Mouse (Mus musculus) intestine, embryonic 14.5 days (tissue): ENCODE data around the gene Zfp704. TPM values are rescaled to one million over a fixed set of nuclear protein-coding genes. Genes with fewer than 3 reads are reported as not detected.

Source experiments
- ATAC-seq: fragments of 200-750 bp; cut with Nextera tagmentation; replicated peaks from 2 replicates; pipeline ENCODE4 v1.8.0; 2017; ENCODE audit warnings: low read depth, moderate number of reproducible peaks, moderate TSS enrichment, moderate library complexity; ENCODE audit not compliant: low FRiP score, low TSS enrichment
- DNase-seq: peaks from one replicate; pipeline ENCODE4 v3.0.0-alpha.2; 2018; ENCODE audit warnings: low spot score
- H3K27ac ChIP-seq: fragments of 300-500 bp; sonication (generic); 2 replicates; pipeline ENCODE4 v1.5.1; 2014; ENCODE audit warnings: low read depth, mild to moderate bottlenecking, control low read depth
- H3K27me3 ChIP-seq: fragments of 300-500 bp; sonication (generic); replicated peaks from 2 replicates; pipeline ENCODE4 v1.6.1; 2014; ENCODE audit warnings: low read length, control low read depth; ENCODE audit not compliant: control insufficient read depth, insufficient read depth
- H3K36me3 ChIP-seq: fragments of 300-500 bp; sonication (generic); 2 replicates; pipeline ENCODE4 v1.6.1; 2014; ENCODE audit warnings: low read length, control low read depth; ENCODE audit not compliant: control insufficient read depth, insufficient read depth
- H3K4me1 ChIP-seq: fragments of 300-500 bp; sonication (generic); replicated peaks from 2 replicates; pipeline ENCODE4 v1.6.1; 2014; ENCODE audit warnings: low read length, control low read depth, mixed read lengths; ENCODE audit not compliant: control insufficient read depth, insufficient read depth
- H3K4me2 ChIP-seq: fragments of 300-500 bp; sonication (generic); 2 replicates; pipeline ENCODE4 v1.6.1; 2014; ENCODE audit warnings: low read length
- H3K4me3 ChIP-seq: fragments of 300-500 bp; sonication (generic); 2 replicates; pipeline ENCODE4 v1.5.1; 2014; ENCODE audit warnings: low read depth, low read length, control low read depth, mixed read lengths
- H3K9ac ChIP-seq: fragments of 300-500 bp; sonication (generic); 2 replicates; pipeline ENCODE4 v1.6.1; 2014; ENCODE audit warnings: mild to moderate bottlenecking, low read length
- H3K9me3 ChIP-seq: fragments of 300-500 bp; sonication (generic); 2 replicates; pipeline ENCODE4 v1.6.1; 2016; ENCODE audit warnings: low read length, control low read depth; ENCODE audit not compliant: control insufficient read depth
- WGBS: fragments of 180-500 bp; shearing (Covaris S2); extraction: QIAGEN DNeasy Blood & Tissue Kit; methylation state at CpG from one replicate; pipeline ENCODE4 v1.1.7; 2014; 5-methylcytosine and 5-hydroxymethylcytosine counted together
- polyA plus RNA-seq: library from polyadenylated mRNA; unstranded; fragments of >200 nt; fragmentation: Nextera tagmentation; extraction: Ambion mirVana; gene quantifications from 2 replicates; pipeline ENCODE4 v1.2.1, GENCODE M21; 2014

Zfp704 gene
- polyA plus RNA-seq, 1 experiment from 2014 or later: 9.5 TPM

GRCm38 (mm10) chr3:9523081-9523932 is 86.6 kb downstream of the Zfp704 start:
- peaks cover 33% of the 10 kb centered on the region for H3K4me1 ChIP-seq
- no peaks in the 10 kb centered on the region for H3K36me3 ChIP-seq
- no peak; the same call in 1 of the 2 replicates for ATAC-seq
- 59% methylated on average over 18 of the region's 18 CpGs for WGBS
- DNase-seq: peak; percentile 53
- no peak overlapping the region for H3K27ac ChIP-seq
- no peak overlapping the region for H3K4me2 ChIP-seq
- H3K27me3 ChIP-seq: no peaks in the 10 kb centered on the region
- H3K9ac ChIP-seq: no peak overlapping the region
- H3K4me3 ChIP-seq: no peak overlapping the region
- H3K9me3 ChIP-seq: no peaks in the 10 kb centered on the region

DNA sequence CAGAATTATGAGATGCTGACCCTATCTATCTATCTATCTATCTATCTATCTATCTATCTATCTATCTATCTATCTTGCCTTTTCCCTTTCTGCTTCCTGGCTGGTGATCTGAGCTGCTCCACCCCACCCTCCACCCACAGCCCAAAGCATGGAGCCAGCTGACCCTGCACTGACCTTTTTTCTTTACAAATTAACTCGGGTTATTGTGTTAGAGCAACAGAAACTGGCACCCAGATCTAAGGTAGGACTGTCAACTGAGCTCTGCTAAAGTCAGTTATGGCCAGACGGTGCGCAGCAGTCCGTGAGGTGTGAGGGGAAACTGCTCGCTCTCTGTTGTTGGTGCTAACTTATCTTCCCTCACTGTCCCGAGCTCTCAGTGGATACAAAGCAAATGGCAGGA is 87.9 kb downstream of the Zfp704 start:
- H3K4me1 ChIP-seq: peaks cover 36% of the 10 kb centered on the region
- DNase-seq: no peak
- WGBS: 49% methylated on average over 6 of the region's 6 CpGs
- H3K27ac ChIP-seq: no peak overlapping the region
- no peak overlapping the region for H3K4me3 ChIP-seq
- no peaks in the 10 kb centered on the region for H3K36me3 ChIP-seq
- no peaks in the 10 kb centered on the region for H3K27me3 ChIP-seq
- no peaks in the 10 kb centered on the region for H3K9me3 ChIP-seq
- no peak overlapping the region for H3K9ac ChIP-seq
- H3K4me2 ChIP-seq: no peak overlapping the region
- no peak for ATAC-seq

GRCm38 (mm10) chr3:9520728-9521054 is 89.2 kb downstream of the Zfp704 start:
- ATAC-seq (no peak), DNase-seq (no peak)
- Histone ChIP-seq H3K36me3 (no peaks in the 10 kb centered on the region), H3K4me1 (peaks cover 36% of the 10 kb centered on the region), H3K4me2 (peak overlapping the region; percentile 33; the same call in 1 of the 2 replicates), H3K9me3 (no peaks in the 10 kb centered on the region), H3K9ac (no peak overlapping the region), H3K27ac (peak overlapping the region; percentile 69), H3K27me3 (no peaks in the 10 kb centered on the region), H3K4me3 (no peak overlapping the region)
- WGBS: 27% methylated on average over 7 of the region's 7 CpGs

DNA sequence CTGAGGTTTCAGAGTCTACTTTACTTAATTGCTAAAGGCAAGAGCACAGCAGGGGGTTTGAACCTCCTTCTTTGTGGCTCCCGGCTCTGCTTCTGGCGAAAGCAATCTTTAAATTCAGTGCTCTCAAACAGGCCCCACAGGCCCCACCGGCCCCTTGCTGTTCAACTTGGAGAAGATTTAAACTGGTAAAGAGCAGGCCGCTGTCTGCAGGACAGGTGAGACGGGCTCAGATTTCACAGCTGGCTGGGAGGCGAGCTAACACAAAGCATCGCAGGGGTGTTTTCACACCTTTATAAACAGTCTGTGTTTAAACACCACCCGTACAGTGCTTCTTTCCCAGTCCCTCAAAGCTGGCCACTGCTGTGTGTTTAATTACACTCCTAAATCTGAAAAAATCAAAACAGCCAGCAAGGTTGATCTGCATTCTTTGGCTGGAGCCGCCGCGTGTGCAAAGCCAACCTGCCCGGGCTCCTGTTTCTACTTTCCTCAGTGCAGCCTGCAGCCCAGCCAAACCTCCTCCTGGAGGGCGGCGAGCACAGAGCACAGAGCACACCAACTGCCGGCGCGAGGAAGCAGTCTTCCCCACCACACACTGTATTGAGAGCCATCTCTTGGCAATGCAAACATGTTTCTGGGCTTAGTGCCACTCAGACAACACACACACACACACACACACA is 89.7 kb downstream of the Zfp704 start:
- H3K4me1 ChIP-seq: peaks cover 36% of the 10 kb centered on the region
- no peak overlapping the region for H3K4me3 ChIP-seq
- DNase-seq: peak; percentile 79

GRCm38 (mm10) chr3:9519491-9519890 is 90.4 kb downstream of the Zfp704 start:
- Histone ChIP-seq H3K9me3 (no peaks in the 10 kb centered on the region), H3K4me1 (peaks cover 36% of the 10 kb centered on the region), H3K36me3 (no peaks in the 10 kb centered on the region), H3K27ac (peak overlapping the region; percentile 69; the same call in 1 of the 2 replicates), H3K4me2 (no peak overlapping the region; the same call in 1 of the 2 replicates), H3K27me3 (no peaks in the 10 kb centered on the region), H3K4me3 (no peak overlapping the region), H3K9ac (no peak overlapping the region; the same call in 1 of the 2 replicates)
- ATAC-seq (no peak), DNase-seq (peak; percentile 52)
- WGBS: 54% methylated on average over 4 of the region's 4 CpGs

More for the DNA sequence above, 89.7 kb downstream of the Zfp704 start:
- ATAC-seq: peak; percentile 80
- Histone ChIP-seq H3K9ac (peak overlapping the region; percentile 17; the same call in 1 of the 2 replicates), H3K27me3 (no peaks in the 10 kb centered on the region), H3K4me2 (peak overlapping the region; percentile 33), H3K9me3 (no peaks in the 10 kb centered on the region), H3K36me3 (no peaks in the 10 kb centered on the region), H3K27ac (peak overlapping the region; percentile 69)
- 10% methylated on average over 17 of the region's 17 CpGs for WGBS

GRCm38 (mm10) chr3:9518936-9519335 is 90.9 kb downstream of the Zfp704 start:
- ATAC-seq (no peak), DNase-seq (peak; percentile 49)
- no peaks in the 10 kb centered on the region for H3K36me3 ChIP-seq
- H3K27ac ChIP-seq: peak overlapping the region; percentile 69; the same call in 1 of the 2 replicates
- H3K4me2 ChIP-seq: no peak overlapping the region
- 94% methylated on average over 7 of the region's 7 CpGs for WGBS
- H3K9ac ChIP-seq: no peak overlapping the region
- H3K9me3 ChIP-seq: no peaks in the 10 kb centered on the region
- no peaks in the 10 kb centered on the region for H3K27me3 ChIP-seq
- peaks cover 36% of the 10 kb centered on the region for H3K4me1 ChIP-seq
- no peak overlapping the region for H3K4me3 ChIP-seq

DNA sequence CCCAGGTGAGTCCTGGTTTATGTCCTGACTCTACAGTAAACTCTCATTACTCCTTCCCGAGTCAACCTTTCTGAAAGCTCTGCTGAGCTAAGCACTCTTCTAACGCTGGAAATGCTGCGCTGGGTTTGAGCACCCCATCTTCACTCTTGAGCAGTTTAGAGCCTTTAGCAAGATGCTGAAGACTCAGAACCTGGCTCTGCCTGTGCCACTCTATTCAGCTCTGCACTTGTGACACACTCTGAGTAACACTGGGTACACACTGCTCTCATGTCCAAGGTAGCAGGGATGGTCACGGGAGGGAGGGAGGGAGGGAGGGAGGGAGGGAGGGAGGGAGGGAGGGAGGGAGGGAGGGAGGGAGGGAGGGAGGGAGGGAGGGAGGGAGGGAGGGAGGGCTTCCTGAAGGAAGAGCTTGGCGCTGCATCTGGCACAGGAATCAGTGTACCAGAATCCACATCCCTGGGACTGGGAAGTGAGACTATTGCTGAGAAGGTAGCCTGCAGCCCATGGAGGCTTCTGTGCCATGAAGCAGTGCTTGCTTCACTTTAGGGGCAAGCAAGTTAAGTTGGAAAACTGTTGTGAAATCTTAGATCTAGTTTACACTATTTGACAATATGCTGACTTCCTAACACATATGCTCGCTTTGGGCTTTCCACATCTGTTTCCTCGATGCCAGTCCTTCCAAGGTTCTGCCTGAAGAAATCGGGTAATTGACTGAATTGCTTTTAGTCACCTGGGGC is 93.6 kb downstream of the Zfp704 start:
- no peaks in the 10 kb centered on the region for H3K27me3 ChIP-seq
- H3K4me3 ChIP-seq: no peak overlapping the region
- DNase-seq (no peak), ATAC-seq (no peak)
- H3K4me1 ChIP-seq: peaks cover 24% of the 10 kb centered on the region
- no peaks in the 10 kb centered on the region for H3K9me3 ChIP-seq
- H3K27ac ChIP-seq: no peak overlapping the region
- no peak overlapping the region for H3K9ac ChIP-seq
- 70% methylated on average over 7 of the region's 8 CpGs for WGBS
- no peak overlapping the region for H3K4me2 ChIP-seq
- no peaks in the 10 kb centered on the region for H3K36me3 ChIP-seq

- Histone ChIP-seq H3K4me3 (no peak overlapping the region), H3K9me3 (no peaks in the 10 kb centered on the region), H3K36me3 (no peaks in the 10 kb centered on the region), H3K4me2 (no peak overlapping the region), H3K27ac (no peak overlapping the region), H3K27me3 (no peaks in the 10 kb centered on the region), H3K4me1 (peaks cover 18% of the 10 kb centered on the region), H3K9ac (no peak overlapping the region)
- ATAC-seq (no peak), DNase-seq (no peak)
- WGBS: 71% methylated on average over 8 of the region's 8 CpGs
These were observed 94.4 kb downstream of the Zfp704 start for GRCm38 (mm10) chr3:9515527-9515926.
